Mouse (Mus musculus): ENCODE results near the gene Efcab10. TPM values are rescaled to one million over a fixed set of nuclear protein-coding genes. Genes with fewer than 3 reads are reported as not detected.

The Efcab10 gene
- polyA plus RNA-seq (2012; rRNA removed; ENCODE audit: low replicate concordance), result not detected in 2 replicates

GRCm38 (mm10) chr12:33394804-33395623 is at the start of gene Efcab10:
Gene Efcab10 (plus strand): TSS chr12:33394854.

GRCm38 (mm10) chr12:33429387-33430160 is 34.9 kb downstream of the Efcab10 start, which contains the start of gene Twistnb:
Gene Twistnb (plus strand): TSS chr12:33429635.

Other genes with a start within 250 kb of the Efcab10 start
- 14.1 and 19.2 TPM in 2 replicates for gene Atxn7l1, start 247.2 kb upstream of the Efcab10 start, polyA plus RNA-seq (2012; rRNA removed; ENCODE audit: low replicate concordance)
- gene Twistnb, start 34.8 kb downstream of the Efcab10 start, polyA plus RNA-seq (2012; rRNA removed; ENCODE audit: low replicate concordance), result 33.8 and 51.7 TPM in 2 replicates

Measured in duodenum, adult 2 months (tissue).